Mouse (Mus musculus): ENCODE results near the gene Rnf222.

DNA sequence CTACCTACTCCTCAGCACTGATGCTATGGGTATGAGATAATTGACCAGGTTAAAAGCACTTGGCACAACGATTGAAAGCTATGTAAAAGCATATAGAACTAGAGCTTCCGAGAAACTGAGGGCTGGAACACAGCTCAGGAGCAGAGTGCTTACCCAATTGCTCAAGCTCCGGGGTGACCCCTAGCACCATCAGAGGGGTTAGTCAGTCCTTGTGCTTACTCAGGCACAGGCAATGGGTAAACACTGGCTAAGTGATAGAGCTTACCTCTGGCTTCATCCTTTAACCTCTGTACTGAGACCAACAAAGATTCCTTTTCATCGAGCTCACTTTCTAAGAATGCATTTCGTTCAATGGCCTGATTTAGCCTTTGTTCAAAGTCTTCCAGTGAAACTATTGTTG, 48.7 kb upstream of the Rnf222 start:
- TF ChIP-seq TAL1 (IDR thresholded peaks at IDR 0.05; ENCODE audit: low read length) (no peak), GATA1 (IDR thresholded peaks at IDR 0.05; ENCODE audit: low read length) (no peak)

All from erythroblast, embryonic 14.5 days (primary cell).